Mouse (Mus musculus) limb, embryonic 12.5 days (tissue): Measurements from ENCODE around the gene Sertad2. TPM values are rescaled to one million over a fixed set of nuclear protein-coding genes. Genes with fewer than 3 reads are reported as not detected.

Experiments
- ATAC-seq: fragments of 200-750 bp; cut with Nextera tagmentation; 2 replicates; pipeline ENCODE4 v1.8.0; 2017; ENCODE audit warnings: low read depth, moderate TSS enrichment; ENCODE audit not compliant: insufficient number of reproducible peaks, insufficient read depth, low FRiP score, low TSS enrichment
- H3K27ac ChIP-seq: fragments of 300-500 bp; sonication (generic); 2 replicates; pipeline ENCODE4 v1.5.1; 2016; ENCODE audit warnings: mild to moderate bottlenecking, moderate library complexity
- H3K27me3 ChIP-seq: fragments of 300-500 bp; sonication (generic); 2 replicates; pipeline ENCODE4 v1.6.1; 2016; ENCODE audit warnings: mild to moderate bottlenecking, moderate library complexity
- H3K36me3 ChIP-seq: fragments of 300-500 bp; sonication (generic); 2 replicates; pipeline ENCODE4 v1.6.1; 2016; ENCODE audit warnings: mild to moderate bottlenecking, moderate library complexity
- H3K4me1 ChIP-seq: fragments of 300-500 bp; sonication (generic); replicated peaks from 2 replicates; pipeline ENCODE4 v1.6.1; 2016
- H3K4me2 ChIP-seq: fragments of 300-500 bp; sonication (generic); 2 replicates; pipeline ENCODE4 v1.6.1; 2016; ENCODE audit warnings: mild to moderate bottlenecking, moderate library complexity
- H3K4me3 ChIP-seq: fragments of 300-500 bp; sonication (generic); replicated peaks from 2 replicates; pipeline ENCODE4 v1.5.1; 2016; ENCODE audit warnings: mild to moderate bottlenecking
- H3K9ac ChIP-seq: fragments of 300-500 bp; sonication (generic); replicated peaks from 2 replicates; pipeline ENCODE4 v1.6.1; 2016; ENCODE audit warnings: mild to moderate bottlenecking, moderate library complexity
- H3K9me3 ChIP-seq: fragments of 300-500 bp; sonication (generic); 2 replicates; pipeline ENCODE4 v1.6.1; 2016; ENCODE audit warnings: mild to moderate bottlenecking, moderate library complexity
- WGBS: fragments of 180-500 bp; shearing (Covaris S2); methylation state at CpG from one replicate; pipeline ENCODE4 v1.1.7; 2016; 5-methylcytosine and 5-hydroxymethylcytosine counted together
- polyA plus RNA-seq: library from polyadenylated mRNA; unstranded; fragments of >200 nt; fragmentation: Nextera tagmentation; extraction: Ambion mirVana; gene quantifications from 2 replicates; pipeline ENCODE4 v1.2.1, GENCODE M21; 2016

Gene Sertad2
- polyA plus RNA-seq, 1 experiment from 2014 or later = 42.0 TPM

- Histone ChIP-seq H3K27me3 (no peaks in the 10 kb centered on the region), H3K4me1 (peaks cover 6% of the 10 kb centered on the region), H3K4me3 (no peak overlapping the region), H3K9ac (no peak overlapping the region), H3K9me3 (no peaks in the 10 kb centered on the region), H3K36me3 (no peaks in the 10 kb centered on the region), H3K4me2 (no peak overlapping the region), H3K27ac (no peak overlapping the region)
- 39% methylated on average over 4 of the region's 4 CpGs for WGBS
- no peak for ATAC-seq
Measured at GRCm38 (mm10) chr11:20661652-20662051, 118.6 kb downstream of the Sertad2 start.

- WGBS = 76% methylated on average over 7 of the region's 7 CpGs
- H3K4me1 ChIP-seq = no peaks in the 10 kb centered on the region
Measured at GRCm38 (mm10) chr11:20662811-20663210, 119.8 kb downstream of the Sertad2 start.

GRCm38 (mm10) chr11:20663580-20664198, 120.6 kb downstream of the Sertad2 start:
- WGBS = 44% methylated on average over 5 of the region's 5 CpGs
- Histone ChIP-seq H3K27me3 (no peaks in the 10 kb centered on the region), H3K36me3 (no peaks in the 10 kb centered on the region), H3K9ac (no peak overlapping the region), H3K4me2 (no peak overlapping the region), H3K27ac (no peak overlapping the region), H3K9me3 (no peaks in the 10 kb centered on the region), H3K4me1 (no peaks in the 10 kb centered on the region), H3K4me3 (no peak overlapping the region)
- ATAC-seq = no peak

More at GRCm38 (mm10) chr11:20662811-20663210, 119.8 kb downstream of the Sertad2 start:
- Histone ChIP-seq H3K27ac (no peak overlapping the region), H3K27me3 (no peaks in the 10 kb centered on the region), H3K4me2 (no peak overlapping the region), H3K4me3 (no peak overlapping the region), H3K9me3 (no peaks in the 10 kb centered on the region), H3K36me3 (no peaks in the 10 kb centered on the region), H3K9ac (no peak overlapping the region)
- no peak for ATAC-seq

GRCm38 (mm10) chr11:20664878-20665277, 121.8 kb downstream of the Sertad2 start:
- Histone ChIP-seq H3K27ac (no peak overlapping the region), H3K36me3 (no peaks in the 10 kb centered on the region), H3K27me3 (no peaks in the 10 kb centered on the region), H3K4me3 (no peak overlapping the region), H3K9me3 (no peaks in the 10 kb centered on the region), H3K4me2 (no peak overlapping the region), H3K9ac (no peak overlapping the region), H3K4me1 (peaks cover 5% of the 10 kb centered on the region)
- ATAC-seq = no peak
- 74% methylated on average over 9 of the region's 9 CpGs for WGBS

- Histone ChIP-seq H3K4me3 (no peak overlapping the region), H3K9me3 (no peaks in the 10 kb centered on the region), H3K4me1 (peaks cover 5% of the 10 kb centered on the region), H3K27me3 (no peaks in the 10 kb centered on the region; the same call in 1 of the 2 replicates), H3K4me2 (no peak overlapping the region), H3K36me3 (no peaks in the 10 kb centered on the region), H3K9ac (no peak overlapping the region), H3K27ac (no peak overlapping the region)
- no peak for ATAC-seq
- WGBS = 54% methylated on average over 6 of the region's 6 CpGs
Measured at GRCm38 (mm10) chr11:20671789-20672392, 128.8 kb downstream of the Sertad2 start.

GRCm38 (mm10) chr11:20672513-20672912, 129.5 kb downstream of the Sertad2 start:
- no peaks in the 10 kb centered on the region; the same call in 1 of the 2 replicates for H3K27me3 ChIP-seq
- H3K4me1 ChIP-seq = peaks cover 5% of the 10 kb centered on the region
- H3K4me2 ChIP-seq = no peak overlapping the region
- H3K4me3 ChIP-seq = no peak overlapping the region
- no peak for ATAC-seq
- WGBS = 79% methylated on average over 6 of the region's 6 CpGs
- no peaks in the 10 kb centered on the region for H3K9me3 ChIP-seq
- H3K9ac ChIP-seq = no peak overlapping the region
- no peaks in the 10 kb centered on the region for H3K36me3 ChIP-seq
- H3K27ac ChIP-seq = no peak overlapping the region

GRCm38 (mm10) chr11:20679396-20679795, 136.3 kb downstream of the Sertad2 start:
- peaks cover 2% of the 10 kb centered on the region; the same call in 1 of the 2 replicates for H3K36me3 ChIP-seq
- WGBS = 85% methylated on average over 2 of the region's 2 CpGs

GRCm38 (mm10) chr11:20680781-20681180, 137.7 kb downstream of the Sertad2 start:
- 85% methylated on average over 5 of the region's 5 CpGs for WGBS
- no peak overlapping the region for H3K27ac ChIP-seq

More at GRCm38 (mm10) chr11:20679396-20679795, 136.3 kb downstream of the Sertad2 start:
- Histone ChIP-seq H3K9me3 (no peaks in the 10 kb centered on the region), H3K27me3 (no peaks in the 10 kb centered on the region; the same call in 1 of the 2 replicates), H3K9ac (no peak overlapping the region), H3K4me1 (no peaks in the 10 kb centered on the region), H3K4me3 (no peak overlapping the region), H3K4me2 (no peak overlapping the region), H3K27ac (no peak overlapping the region)
- no peak for ATAC-seq

GRCm38 (mm10) chr11:20681679-20682078, 138.6 kb downstream of the Sertad2 start:
- H3K36me3 ChIP-seq = peaks cover 10% of the 10 kb centered on the region; the same call in 1 of the 2 replicates
- no peaks in the 10 kb centered on the region for H3K4me1 ChIP-seq
- no peak overlapping the region for H3K4me3 ChIP-seq
- 90% methylated on average over 5 of the region's 5 CpGs for WGBS
- no peak overlapping the region for H3K27ac ChIP-seq
- no peak for ATAC-seq
- no peak overlapping the region for H3K4me2 ChIP-seq
- no peaks in the 10 kb centered on the region for H3K9me3 ChIP-seq
- H3K9ac ChIP-seq = no peak overlapping the region
- no peaks in the 10 kb centered on the region; the same call in 1 of the 2 replicates for H3K27me3 ChIP-seq

More at GRCm38 (mm10) chr11:20680781-20681180, 137.7 kb downstream of the Sertad2 start:
- H3K27me3 ChIP-seq = no peaks in the 10 kb centered on the region; the same call in 1 of the 2 replicates
- no peak for ATAC-seq
- H3K9ac ChIP-seq = no peak overlapping the region
- H3K4me2 ChIP-seq = no peak overlapping the region
- no peaks in the 10 kb centered on the region for H3K4me1 ChIP-seq
- H3K4me3 ChIP-seq = no peak overlapping the region
- H3K36me3 ChIP-seq = peaks cover 5% of the 10 kb centered on the region; the same call in 1 of the 2 replicates
- no peaks in the 10 kb centered on the region for H3K9me3 ChIP-seq

GRCm38 (mm10) chr11:20691000-20691399, 147.9 kb downstream of the Sertad2 start:
- ATAC-seq = peak; percentile 59; the same call in 1 of the 2 replicates
- Histone ChIP-seq H3K4me2 (no peak overlapping the region), H3K36me3 (peaks cover 3% of the 10 kb centered on the region; the same call in 1 of the 2 replicates), H3K4me3 (no peak overlapping the region), H3K27ac (no peak overlapping the region), H3K9ac (no peak overlapping the region), H3K27me3 (no peaks in the 10 kb centered on the region), H3K4me1 (no peaks in the 10 kb centered on the region; the same call in 1 of the 2 replicates), H3K9me3 (no peaks in the 10 kb centered on the region)
- WGBS = 4% methylated on average over 4 of the region's 4 CpGs
